Mouse (Mus musculus) megakaryocyte, embryonic 14.5 days (primary cell): ENCODE measurements at regions not wholly inside any gene's neighbourhood (a gene's known extent, or its start where the extent isn't known, plus 50 kb on each side); places are given as distances from the start of the nearest gene placed in this dataset.

ENCODE experiments used
- FLI1 ChIP-seq: IDR thresholded peaks from 2 replicates; pipeline ENCODE4 v1.6.1; 2012; ENCODE audit warnings: low read length, inconsistent platforms, mixed read lengths
- GATA1 ChIP-seq: IDR thresholded peaks from 3 replicates; pipeline ENCODE4 v1.6.1; 2012; ENCODE audit warnings: mixed read lengths, low read length, inconsistent platforms, borderline replicate concordance

- TF ChIP-seq GATA1, result no peak
- no peak for TF ChIP-seq FLI1
Measured at GRCm38 (mm10) chr2:118007539-118008427, 103.9 kb upstream of the Thbs1 start.
